Mouse (Mus musculus) urinary bladder, postnatal 25 days (tissue): ENCODE measurements around the gene Olfr149.
"Not testable (repeated sequence)": the region's sequence is repeated elsewhere in the genome, so short reads cannot be mapped to it uniquely, and the experiment has no call there.

Source experiments
- DNase-seq: peaks from one replicate; pipeline ENCODE4 v3.0.0; 2022; ENCODE audit warnings: low spot score

Gene Olfr149

DNA sequence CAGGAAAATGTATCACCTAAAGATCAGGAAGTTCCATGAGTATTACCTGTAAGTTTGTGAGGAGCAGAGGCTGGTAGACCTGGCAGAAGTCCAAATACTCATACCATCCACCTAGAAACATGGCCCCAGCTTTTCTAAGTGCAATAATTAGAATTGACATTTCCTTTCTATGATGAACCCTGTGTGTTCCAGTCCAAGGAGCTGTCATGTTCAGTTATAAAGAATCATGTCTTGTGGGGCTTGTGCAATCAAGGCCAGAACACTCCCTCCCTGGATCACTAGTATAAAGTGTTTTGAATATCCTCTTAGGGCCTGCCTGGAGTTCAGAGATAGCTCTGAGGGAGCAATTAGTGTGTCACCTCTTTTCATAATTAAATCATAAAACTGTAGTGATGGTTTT lies at the start of gene Olfr149:
Olfr149 (minus strand) TSS at position 101 of the 400 bp plus-strand sequence.
- DNase-seq: no peak

DNA sequence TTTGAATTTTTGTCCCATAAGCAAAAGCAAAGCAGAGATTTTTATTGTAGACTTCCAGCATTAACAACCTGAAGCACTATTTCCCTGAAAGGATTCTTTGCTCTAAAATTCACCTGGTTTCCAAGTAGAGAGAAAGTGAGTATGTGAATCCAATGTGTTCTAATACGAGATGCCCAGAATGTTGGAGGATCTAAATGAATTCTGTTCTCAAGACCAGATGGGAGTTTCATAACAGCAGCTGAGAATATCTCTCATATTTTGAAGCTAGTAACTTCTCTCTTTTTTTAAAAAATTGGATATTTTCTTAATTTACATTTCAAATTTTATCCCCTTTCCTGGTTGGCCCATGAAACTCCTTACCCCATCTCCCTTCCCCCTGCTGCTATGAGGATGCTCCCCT lies 39.5 kb upstream of the Olfr149 start:
- no peak for DNase-seq

DNA sequence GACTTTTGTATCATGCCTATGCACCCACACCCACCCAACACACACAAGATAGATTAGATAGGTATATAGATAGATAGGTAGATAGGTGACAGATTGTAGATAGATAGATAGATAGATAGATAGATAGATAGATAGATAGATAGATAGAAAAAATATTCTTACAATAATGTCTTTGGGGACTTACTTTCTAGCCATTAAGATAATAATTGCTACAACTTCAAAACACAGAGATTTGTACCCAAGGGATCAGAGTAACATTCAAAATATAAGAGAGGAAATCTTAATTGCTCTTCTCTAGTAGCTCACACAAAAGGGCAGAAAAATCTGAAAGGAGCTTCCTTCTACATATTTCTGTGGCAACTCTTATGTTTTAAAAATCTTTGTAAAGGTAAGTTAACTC lies 39.0 kb upstream of the Olfr149 start, which contains the start of gene Olfr967:
Olfr967 (plus strand) TSS at position 301 of the 400 bp plus-strand sequence.
- no peak for DNase-seq

DNA sequence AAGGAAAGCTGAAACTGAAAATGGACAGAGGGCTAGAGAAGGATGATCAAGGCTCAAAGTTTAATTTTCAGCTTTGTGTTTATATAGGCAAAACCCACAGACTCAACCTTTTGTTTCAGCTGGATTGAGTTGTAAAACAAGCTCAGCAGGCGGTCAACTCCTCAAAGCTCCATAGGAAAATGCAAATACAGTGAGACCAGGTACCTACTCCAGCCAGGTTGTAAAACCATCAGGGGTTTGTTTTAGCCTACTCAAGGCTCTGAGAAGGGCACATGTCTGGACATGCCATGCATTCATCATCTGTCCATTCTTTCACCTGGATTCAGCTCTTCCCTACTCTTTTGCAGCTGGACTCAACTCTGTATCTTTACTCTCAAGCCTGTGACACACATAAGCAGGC lies 33.8 kb upstream of the Olfr149 start:
- no peak for DNase-seq

DNA sequence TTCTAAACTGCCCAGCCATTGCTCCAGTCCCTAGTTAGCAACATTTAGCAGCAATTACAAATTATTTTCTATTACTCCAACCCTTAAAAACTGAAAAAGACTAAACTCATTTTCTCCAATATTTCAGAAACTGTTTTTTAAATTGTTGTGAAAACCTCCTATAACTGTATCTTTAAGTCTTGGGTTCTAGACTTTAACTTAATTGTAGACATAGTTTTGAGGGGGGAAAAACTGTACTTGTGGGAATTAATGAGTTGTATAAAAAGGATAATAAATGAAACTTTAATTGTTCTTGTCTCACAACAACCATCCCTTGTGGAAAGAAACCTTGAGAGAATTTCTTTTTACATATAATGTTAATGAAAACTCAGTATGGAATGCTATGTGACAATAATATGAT lies 23.8 kb upstream of the Olfr149 start, which contains the start of gene Olfr150:
Olfr150 (plus strand) TSS at position 301 of the 400 bp plus-strand sequence.
- no peak for DNase-seq

DNA sequence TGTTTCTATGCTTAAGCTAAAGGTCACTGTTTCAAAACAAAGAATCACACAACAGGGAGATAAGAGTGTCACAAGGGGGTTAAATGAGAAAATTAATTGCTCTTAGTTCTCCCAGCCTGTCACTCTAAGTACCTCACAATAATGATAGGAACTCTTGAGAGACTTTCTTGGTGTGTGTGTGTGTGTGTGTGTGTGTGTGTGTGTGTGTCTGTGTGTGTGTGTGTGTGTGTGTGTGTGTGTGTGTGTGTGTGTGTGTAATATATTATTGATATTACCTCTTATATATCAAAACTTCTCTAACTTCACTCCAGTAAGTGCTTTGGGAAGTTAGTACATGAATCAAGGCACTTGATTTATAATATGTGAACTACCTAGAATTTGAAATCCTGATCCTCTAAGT lies 4.1 kb upstream of the Olfr149 start, which contains the start of gene Olfr965:
Olfr965 (plus strand) TSS at position 301 of the 400 bp plus-strand sequence.
- no peak for DNase-seq

DNA sequence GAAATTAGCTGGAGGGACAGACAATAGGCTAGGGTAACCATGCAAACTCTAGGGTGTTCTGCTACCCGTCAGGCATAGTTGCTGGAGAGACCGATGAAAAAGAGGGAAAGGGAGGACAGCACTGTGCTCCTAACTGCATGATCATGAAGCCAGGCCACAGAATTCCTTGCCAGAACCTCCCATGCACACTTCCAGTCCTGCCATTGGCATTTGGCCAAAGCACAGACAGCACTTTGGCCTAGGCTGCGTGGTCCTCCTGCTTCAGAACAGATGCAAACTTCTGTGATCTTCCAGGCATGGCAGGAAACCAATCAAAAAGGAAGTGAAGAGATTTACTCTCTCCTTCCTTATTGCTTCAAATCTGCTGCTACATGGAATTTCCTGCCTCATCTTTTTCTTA lies 2.0 kb upstream of the Olfr149 start:
- no peak for DNase-seq

DNA sequence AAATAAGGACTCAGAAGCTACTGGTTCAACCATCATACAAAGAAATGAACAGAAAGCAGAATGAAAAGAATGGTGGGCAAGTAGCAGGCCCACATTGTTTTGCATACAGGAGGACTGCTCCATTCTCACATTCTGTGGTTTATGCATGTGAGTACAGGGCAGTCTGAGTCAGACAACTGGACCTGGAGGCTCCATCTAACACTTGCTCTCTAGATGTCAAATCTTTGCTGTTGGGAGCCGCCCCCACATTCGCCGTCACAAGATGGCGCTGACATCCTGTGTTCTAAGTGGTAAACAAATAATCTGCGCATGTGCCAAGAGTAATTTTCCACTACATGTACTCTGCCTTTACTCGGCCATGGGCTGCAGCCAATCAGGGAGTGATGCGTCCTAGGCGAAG lies 5.8 kb downstream of the Olfr149 start:
- not testable (repeated sequence) for DNase-seq

DNA sequence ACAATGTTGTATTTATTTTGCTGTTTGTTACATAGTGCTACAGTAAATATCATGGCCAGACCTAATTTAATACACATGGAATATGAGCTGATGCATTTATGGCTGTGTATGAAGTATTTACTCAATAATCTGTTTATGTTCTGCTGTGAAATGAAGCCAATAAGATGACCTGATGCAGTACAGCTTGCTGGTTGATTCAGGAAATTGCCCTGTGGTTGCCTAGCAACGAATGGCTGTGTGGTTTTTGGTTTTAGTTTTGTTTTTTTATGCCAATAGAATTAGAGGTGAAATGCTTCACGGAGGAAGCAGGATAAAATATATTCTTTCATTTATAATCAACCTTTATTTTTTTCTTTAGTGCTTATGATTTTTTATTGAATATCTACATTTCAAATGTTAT lies 27.6 kb downstream of the Olfr149 start:
- DNase-seq: no peak

DNA sequence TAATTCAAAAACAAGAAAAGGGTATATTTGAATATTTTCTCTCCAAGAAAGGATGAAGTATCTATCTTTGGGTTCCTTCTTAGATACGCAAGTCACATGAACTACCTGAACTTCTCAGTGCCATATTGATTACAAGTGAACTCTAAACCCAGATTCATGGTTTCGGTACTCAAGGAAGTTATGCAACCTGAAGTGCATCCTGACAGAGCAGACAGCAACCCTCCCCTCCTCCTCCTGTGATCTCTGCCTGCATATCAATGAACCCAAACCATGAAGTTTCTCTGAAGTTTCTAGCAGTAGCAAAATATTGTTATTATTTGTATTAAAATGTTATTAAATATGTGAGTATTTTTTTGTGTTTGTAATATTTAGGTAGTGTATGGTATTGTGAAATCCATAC lies 28.4 kb downstream of the Olfr149 start:
- DNase-seq: no peak

DNA sequence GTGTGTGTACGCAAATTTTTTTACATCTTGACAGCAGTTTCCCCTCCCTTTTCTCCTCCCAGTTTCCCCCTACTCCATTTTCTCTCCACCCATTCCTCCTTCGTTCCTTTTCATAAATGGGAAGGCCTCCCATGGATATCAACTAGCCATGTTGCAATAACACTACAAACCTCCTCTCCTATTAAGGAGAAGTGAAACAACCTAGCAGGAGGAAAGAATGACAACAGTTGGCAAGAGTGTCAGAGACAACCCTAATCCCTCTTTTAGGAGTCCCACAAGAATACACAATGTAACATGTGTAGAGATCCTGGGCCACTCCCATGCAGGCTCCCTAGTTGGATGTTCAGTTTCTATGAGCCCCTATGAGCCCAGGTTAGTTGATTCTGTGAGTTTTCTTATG lies 32.1 kb downstream of the Olfr149 start:
- DNase-seq: no peak

DNA sequence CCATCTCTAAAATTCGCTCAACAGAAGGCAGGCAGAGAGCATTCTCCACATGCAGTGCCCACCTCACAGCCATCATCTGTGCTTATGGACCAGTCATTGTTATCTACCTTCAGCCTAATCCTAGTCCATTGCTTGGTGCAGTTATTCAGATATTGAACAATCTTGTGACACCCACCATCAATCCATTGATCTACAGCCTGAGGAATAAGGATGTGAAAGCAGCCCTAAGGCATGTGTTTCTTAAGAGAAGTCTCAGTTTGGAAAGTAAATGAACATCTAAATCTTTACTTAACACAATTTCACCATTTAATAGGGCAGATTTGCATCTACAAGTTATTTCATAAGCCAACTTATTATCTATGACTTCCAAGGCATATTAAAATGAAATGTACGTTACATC lies 37.2 kb downstream of the Olfr149 start:
- no peak for DNase-seq

DNA sequence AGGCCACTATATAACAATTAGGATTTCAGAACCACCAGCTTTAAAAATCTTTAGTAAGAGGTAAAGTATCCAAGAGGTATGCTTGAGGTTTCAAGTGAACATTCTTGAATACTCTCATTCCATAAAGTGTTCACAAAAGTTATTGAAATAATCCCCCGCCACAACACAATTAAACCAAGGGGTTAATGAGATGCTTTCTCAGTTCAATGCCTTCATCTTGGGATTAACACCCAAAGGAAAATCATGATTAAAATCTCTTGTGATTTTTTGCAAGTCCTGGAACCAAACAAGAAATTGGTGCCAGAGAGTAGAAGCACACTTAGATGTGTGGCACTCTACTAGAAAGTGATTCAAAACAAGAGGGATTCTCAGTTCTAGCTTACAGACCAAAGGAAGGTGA lies 40.0 kb downstream of the Olfr149 start, which contains the start of gene Olfr963:
Olfr963 (plus strand) TSS at position 301 of the 400 bp plus-strand sequence.
- DNase-seq: no peak

DNA sequence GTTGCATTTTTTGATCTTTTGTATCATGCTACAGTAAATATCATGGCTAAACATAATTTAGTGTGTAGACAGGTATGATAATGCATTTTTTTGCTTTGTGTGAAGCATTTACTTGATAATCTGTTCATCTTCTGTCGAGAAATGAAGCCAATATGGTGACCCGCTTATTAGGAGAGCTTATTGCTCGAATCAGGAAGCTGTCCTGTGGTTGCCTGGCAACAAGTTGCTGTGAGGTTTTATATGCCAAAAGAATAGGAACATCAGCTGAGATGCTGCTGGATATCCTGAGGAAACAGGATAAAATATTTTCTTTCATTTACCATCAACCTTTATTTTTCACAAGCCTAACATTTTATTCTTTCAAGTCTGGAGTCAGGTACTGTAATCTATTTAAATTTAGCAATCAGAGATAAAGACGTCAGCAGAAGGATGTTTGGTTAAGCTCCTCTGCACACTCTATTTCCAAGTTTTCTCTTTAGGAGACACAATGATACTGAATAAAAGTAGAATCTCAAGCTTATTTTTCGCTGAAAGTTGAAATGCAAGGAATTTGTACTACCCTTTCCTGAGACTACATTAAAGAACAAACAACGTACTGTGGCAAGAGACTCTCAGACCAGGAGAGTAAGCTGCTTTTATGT lies 52.0 kb downstream of the Olfr149 start:
- DNase-seq: no peak
